Mouse (Mus musculus): Measurements from ENCODE around the gene Abhd2.

DNA sequence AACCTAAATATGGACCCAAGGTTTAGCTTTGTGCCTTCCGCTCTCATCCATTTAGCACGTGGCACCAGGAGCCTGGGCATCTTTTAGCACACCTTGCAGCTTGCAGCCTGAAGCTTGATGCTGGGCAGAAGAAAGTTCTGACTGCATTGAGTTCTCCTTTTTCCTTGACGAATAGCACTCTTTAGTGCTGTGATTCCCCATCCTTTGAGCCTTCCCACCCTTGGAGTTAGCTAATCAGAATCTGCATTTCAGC lies 86.1 kb downstream of the Abhd2 start:
- no peak for TF ChIP-seq CTCF (IDR thresholded peaks at IDR 0.05; ENCODE audit: low read depth)
- no peak for TF ChIP-seq EP300 (IDR thresholded peaks at IDR 0.05; ENCODE audit: low read depth)

All from liver, postnatal 0 days (tissue).